Mouse (Mus musculus) cerebellum, adult 11-12 months (tissue): ENCODE results near the gene Kcnq1.
A peak's percentile ranks its signal among the peaks of the same experiment; 100 is the strongest.

Experiments used
- DNase-seq: peaks from one replicate; pipeline ENCODE4 v3.0.0; 2022

Kcnq1 gene

GRCm38 (mm10) chr7:143328185-143328915 is 222.2 kb downstream of the Kcnq1 start:
- DNase-seq, result no peak

- DNase-seq, result peak; percentile 17
Observed at GRCm38 (mm10) chr7:143329110-143329810, 223.1 kb downstream of the Kcnq1 start.

GRCm38 (mm10) chr7:143333040-143333439 is 226.9 kb downstream of the Kcnq1 start:
- DNase-seq, result no peak

- no peak for DNase-seq
Observed at GRCm38 (mm10) chr7:143333604-143334003, 227.4 kb downstream of the Kcnq1 start.

GRCm38 (mm10) chr7:143338690-143339089 is 232.5 kb downstream of the Kcnq1 start:
- no peak for DNase-seq

GRCm38 (mm10) chr7:143340601-143341281 is 234.6 kb downstream of the Kcnq1 start:
- no peak for DNase-seq

- DNase-seq, result no peak
Observed at GRCm38 (mm10) chr7:143341301-143341980, 235.3 kb downstream of the Kcnq1 start.

GRCm38 (mm10) chr7:143343781-143344306 is 237.7 kb downstream of the Kcnq1 start:
- DNase-seq, result no peak

GRCm38 (mm10) chr7:143349287-143349686 is 243.1 kb downstream of the Kcnq1 start:
- DNase-seq, result no peak

- DNase-seq, result no peak
Observed at GRCm38 (mm10) chr7:143349848-143350247, 243.7 kb downstream of the Kcnq1 start.

- no peak for DNase-seq
Observed at GRCm38 (mm10) chr7:143355831-143356230, 249.7 kb downstream of the Kcnq1 start.

GRCm38 (mm10) chr7:143357109-143357508 is 250.9 kb downstream of the Kcnq1 start:
- no peak for DNase-seq

- no peak for DNase-seq
Observed at GRCm38 (mm10) chr7:143357831-143358230, 251.7 kb downstream of the Kcnq1 start.

GRCm38 (mm10) chr7:143359762-143360161 is 253.6 kb downstream of the Kcnq1 start:
- DNase-seq, result no peak

- no peak for DNase-seq
Observed at GRCm38 (mm10) chr7:143360776-143361175, 254.6 kb downstream of the Kcnq1 start.

- DNase-seq, result no peak
Observed at GRCm38 (mm10) chr7:143364092-143364832, 258.1 kb downstream of the Kcnq1 start.

GRCm38 (mm10) chr7:143364969-143365839 is 259.0 kb downstream of the Kcnq1 start:
- no peak for DNase-seq

GRCm38 (mm10) chr7:143367366-143368266 is 261.5 kb downstream of the Kcnq1 start:
- no peak for DNase-seq

- DNase-seq, result no peak
Observed at GRCm38 (mm10) chr7:143368267-143368643, 262.1 kb downstream of the Kcnq1 start.

- no peak for DNase-seq
Observed at GRCm38 (mm10) chr7:143371336-143371735, 265.2 kb downstream of the Kcnq1 start.
